Mouse (Mus musculus): ENCODE results near the gene Fam8a1. TPM values are rescaled to one million over a fixed set of nuclear protein-coding genes. Genes with fewer than 3 reads are reported as not detected.

Gene Fam8a1
- polyA plus RNA-seq, 1 experiment = 48.9 TPM

DNA sequence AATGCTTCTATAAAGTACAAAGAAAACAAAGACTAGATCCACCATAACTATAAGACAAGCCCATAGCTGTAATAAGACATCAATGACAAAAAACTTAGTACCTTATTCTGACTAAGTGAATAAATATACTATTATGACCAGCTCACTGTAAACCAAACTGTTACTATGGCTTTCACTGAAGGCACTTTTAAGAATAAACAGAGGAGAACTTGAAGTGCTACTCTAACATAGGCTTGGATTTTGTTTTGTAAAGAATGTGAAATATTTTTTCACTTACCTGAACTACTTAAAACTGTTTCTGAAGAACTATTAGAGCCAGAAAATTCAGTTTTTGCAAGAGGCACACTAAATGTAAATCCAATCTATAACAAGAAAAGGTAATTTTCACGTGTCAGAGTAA lies 30.1 kb downstream of the Fam8a1 start:
- no peak for TF ChIP-seq EP300 (IDR thresholded peaks at IDR 0.05; ENCODE audit: insufficient read depth, low read depth, low read length)
- no peak for TF ChIP-seq POLR2A (IDR thresholded peaks at IDR 0.05; ENCODE audit: insufficient read depth, low read length)
- TF ChIP-seq CTCF (IDR thresholded peaks at IDR 0.05; ENCODE audit: low read depth, low read length) = no peak
- Histone ChIP-seq H3K4me1 (ENCODE audit: control insufficient read depth, insufficient read depth, low read length) (peaks cover 2% of the 10 kb centered on the region), H3K27me3 (ENCODE audit: control insufficient read depth, insufficient read depth, low read length, poor library complexity, severe bottlenecking) (no peaks in the 10 kb centered on the region), H3K9ac (ENCODE audit: low read depth, poor library complexity, severe bottlenecking) (no peak overlapping the region), H3K36me3 (ENCODE audit: control insufficient read depth, insufficient read depth, low read length, poor library complexity, severe bottlenecking) (peaks cover 50% of the 10 kb centered on the region), H3K9me3 (replicated peaks; ENCODE audit: control insufficient read depth, insufficient read depth, low read length, poor library complexity, severe bottlenecking) (no peaks in the 10 kb centered on the region), H3K4me3 (ENCODE audit: low read depth, low read length) (no peak overlapping the region), H3K27ac (ENCODE audit: insufficient read depth, low read length) (no peak overlapping the region)

DNA sequence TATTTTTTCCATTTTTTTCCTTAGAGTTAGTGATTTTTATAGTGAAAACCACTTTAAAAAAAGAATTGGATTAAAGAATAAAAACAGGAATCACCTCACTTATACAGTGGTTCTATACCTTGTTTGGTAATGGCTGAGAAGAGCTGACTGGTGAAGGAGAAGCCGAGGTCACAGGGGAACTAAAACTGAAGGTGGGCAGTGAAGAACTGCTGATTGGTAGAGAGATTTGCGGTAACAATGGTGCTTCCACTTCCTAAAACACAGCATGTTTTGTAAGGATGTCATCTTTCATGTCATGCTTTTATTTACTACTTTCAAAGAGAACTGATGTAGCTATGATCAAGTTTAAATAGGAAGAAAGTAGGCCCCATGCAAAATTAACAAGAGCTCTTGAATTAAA lies 32.2 kb downstream of the Fam8a1 start:
- Histone ChIP-seq H3K4me3 (ENCODE audit: low read depth, low read length) (no peak overlapping the region), H3K4me1 (ENCODE audit: control insufficient read depth, insufficient read depth, low read length) (peaks cover 2% of the 10 kb centered on the region), H3K9ac (ENCODE audit: low read depth, poor library complexity, severe bottlenecking) (no peak overlapping the region), H3K27ac (ENCODE audit: insufficient read depth, low read length) (no peak overlapping the region), H3K27me3 (ENCODE audit: control insufficient read depth, insufficient read depth, low read length, poor library complexity, severe bottlenecking) (no peaks in the 10 kb centered on the region), H3K9me3 (replicated peaks; ENCODE audit: control insufficient read depth, insufficient read depth, low read length, poor library complexity, severe bottlenecking) (no peaks in the 10 kb centered on the region), H3K36me3 (ENCODE audit: control insufficient read depth, insufficient read depth, low read length, poor library complexity, severe bottlenecking) (peaks cover 43% of the 10 kb centered on the region)
- TF ChIP-seq CTCF (IDR thresholded peaks at IDR 0.05; ENCODE audit: low read depth, low read length) (no peak), POLR2A (IDR thresholded peaks at IDR 0.05; ENCODE audit: insufficient read depth, low read length) (no peak), EP300 (IDR thresholded peaks at IDR 0.05; ENCODE audit: insufficient read depth, low read depth, low read length) (no peak)

DNA sequence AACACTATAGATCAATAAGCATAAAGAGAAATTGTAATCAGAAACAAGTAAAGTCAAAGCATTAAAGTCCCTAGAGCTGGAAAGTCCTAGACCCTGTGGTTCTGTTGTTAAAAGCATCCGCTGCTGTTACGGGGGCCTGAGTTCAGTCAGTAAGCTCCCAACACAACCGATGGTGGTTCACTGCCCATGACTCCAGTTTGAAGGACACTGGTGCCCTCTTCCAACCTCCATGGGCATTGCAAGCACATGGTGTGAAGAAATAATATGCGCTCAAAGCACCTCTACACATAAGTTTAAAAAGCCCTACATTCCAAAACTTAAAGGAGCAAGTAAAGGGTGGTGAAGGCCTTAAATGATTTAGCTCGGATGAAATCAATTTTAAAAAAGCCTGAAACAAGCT lies 33.8 kb downstream of the Fam8a1 start:
- H3K27me3 ChIP-seq (ENCODE audit: control insufficient read depth, insufficient read depth, low read length, poor library complexity, severe bottlenecking) = no peaks in the 10 kb centered on the region
- H3K9ac ChIP-seq (ENCODE audit: low read depth, poor library complexity, severe bottlenecking) = no peak overlapping the region
- no peak overlapping the region for H3K27ac ChIP-seq (ENCODE audit: insufficient read depth, low read length)
- H3K4me1 ChIP-seq (ENCODE audit: control insufficient read depth, insufficient read depth, low read length) = no peaks in the 10 kb centered on the region
- no peak overlapping the region for H3K4me3 ChIP-seq (ENCODE audit: low read depth, low read length)
- H3K9me3 ChIP-seq (replicated peaks; ENCODE audit: control insufficient read depth, insufficient read depth, low read length, poor library complexity, severe bottlenecking) = no peaks in the 10 kb centered on the region
- peaks cover 40% of the 10 kb centered on the region for H3K36me3 ChIP-seq (ENCODE audit: control insufficient read depth, insufficient read depth, low read length, poor library complexity, severe bottlenecking)
- peak; percentile 27 for TF ChIP-seq CTCF (IDR thresholded peaks at IDR 0.05; ENCODE audit: low read depth, low read length)
- no peak for TF ChIP-seq POLR2A (IDR thresholded peaks at IDR 0.05; ENCODE audit: insufficient read depth, low read length)
- no peak for TF ChIP-seq EP300 (IDR thresholded peaks at IDR 0.05; ENCODE audit: insufficient read depth, low read depth, low read length)

DNA sequence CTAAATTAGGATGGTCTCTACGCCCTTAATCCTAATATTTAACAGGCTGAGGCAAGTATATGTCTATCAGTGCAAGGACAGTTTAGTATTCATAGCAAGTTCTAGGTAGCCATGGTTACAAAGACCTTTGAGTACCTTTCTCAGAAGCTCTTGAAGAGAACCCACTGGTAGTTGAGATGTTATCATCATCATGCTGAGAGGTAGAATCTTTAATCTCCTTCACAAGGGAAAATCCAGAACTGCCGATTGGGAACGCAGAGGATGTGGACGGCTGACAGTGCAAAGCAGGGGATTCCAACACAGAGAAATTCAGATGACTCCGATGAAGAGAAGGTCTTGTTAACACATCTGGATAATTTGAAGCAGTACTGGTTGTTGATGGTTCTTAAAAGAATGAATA lies 44.2 kb downstream of the Fam8a1 start:
- H3K9me3 ChIP-seq (replicated peaks; ENCODE audit: control insufficient read depth, insufficient read depth, low read length, poor library complexity, severe bottlenecking) = no peaks in the 10 kb centered on the region
- no peaks in the 10 kb centered on the region for H3K27me3 ChIP-seq (ENCODE audit: control insufficient read depth, insufficient read depth, low read length, poor library complexity, severe bottlenecking)
- TF ChIP-seq POLR2A (IDR thresholded peaks at IDR 0.05; ENCODE audit: insufficient read depth, low read length) = no peak
- TF ChIP-seq EP300 (IDR thresholded peaks at IDR 0.05; ENCODE audit: insufficient read depth, low read depth, low read length) = no peak
- no peak for TF ChIP-seq CTCF (IDR thresholded peaks at IDR 0.05; ENCODE audit: low read depth, low read length)
- H3K36me3 ChIP-seq (ENCODE audit: control insufficient read depth, insufficient read depth, low read length, poor library complexity, severe bottlenecking) = peaks cover 63% of the 10 kb centered on the region
- H3K4me1 ChIP-seq (ENCODE audit: control insufficient read depth, insufficient read depth, low read length) = peaks cover 2% of the 10 kb centered on the region
- H3K4me3 ChIP-seq (ENCODE audit: low read depth, low read length) = no peak overlapping the region
- H3K27ac ChIP-seq (ENCODE audit: insufficient read depth, low read length) = no peak overlapping the region
- H3K9ac ChIP-seq (ENCODE audit: low read depth, poor library complexity, severe bottlenecking) = no peak overlapping the region

DNA sequence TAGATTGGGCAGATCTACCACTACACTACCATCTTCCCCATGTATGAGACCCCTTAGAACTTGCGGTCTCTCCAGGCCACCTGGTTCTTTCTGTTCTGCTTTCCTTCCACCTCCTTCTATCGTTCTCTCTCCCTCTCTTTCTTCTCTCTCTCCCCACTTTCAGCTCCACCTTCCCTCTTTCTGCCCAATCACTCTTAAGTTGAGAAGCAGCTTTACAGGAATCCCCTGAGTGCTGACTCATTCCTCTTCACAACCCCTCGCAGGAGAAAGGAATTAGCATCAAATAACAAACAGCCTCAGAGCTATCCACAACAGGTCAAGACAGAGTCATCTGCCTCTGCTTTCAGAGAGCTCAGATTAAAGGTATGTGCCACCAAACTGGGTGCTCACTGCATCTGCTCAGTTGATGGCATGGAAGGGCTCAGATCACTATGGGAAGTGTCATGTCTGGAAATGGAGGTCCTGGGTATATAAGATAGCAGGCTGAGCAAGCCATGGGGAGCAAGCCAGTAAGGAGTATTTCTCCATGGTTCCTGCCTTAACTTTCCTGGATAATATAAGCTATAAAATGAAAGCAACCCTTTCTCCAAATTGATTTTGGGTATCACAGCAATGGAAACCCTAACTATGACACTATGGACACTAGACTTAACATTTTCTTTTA lies 46.8 kb downstream of the Fam8a1 start:
- no peaks in the 10 kb centered on the region for H3K9me3 ChIP-seq (replicated peaks; ENCODE audit: control insufficient read depth, insufficient read depth, low read length, poor library complexity, severe bottlenecking)
- no peaks in the 10 kb centered on the region for H3K27me3 ChIP-seq (ENCODE audit: control insufficient read depth, insufficient read depth, low read length, poor library complexity, severe bottlenecking)
- no peak overlapping the region for H3K4me3 ChIP-seq (ENCODE audit: low read depth, low read length)
- peaks cover 40% of the 10 kb centered on the region for H3K36me3 ChIP-seq (ENCODE audit: control insufficient read depth, insufficient read depth, low read length, poor library complexity, severe bottlenecking)
- H3K27ac ChIP-seq (ENCODE audit: insufficient read depth, low read length) = peak overlapping the region; percentile 70
- TF ChIP-seq POLR2A (IDR thresholded peaks at IDR 0.05; ENCODE audit: insufficient read depth, low read length) = no peak
- no peak for TF ChIP-seq EP300 (IDR thresholded peaks at IDR 0.05; ENCODE audit: insufficient read depth, low read depth, low read length)
- TF ChIP-seq CTCF (IDR thresholded peaks at IDR 0.05; ENCODE audit: low read depth, low read length) = no peak
- H3K9ac ChIP-seq (ENCODE audit: low read depth, poor library complexity, severe bottlenecking) = 0 out of 2 replicates have a peak overlapping the region, but pooled peaks have one; percentile 33
- peaks cover 2% of the 10 kb centered on the region for H3K4me1 ChIP-seq (ENCODE audit: control insufficient read depth, insufficient read depth, low read length)

DNA sequence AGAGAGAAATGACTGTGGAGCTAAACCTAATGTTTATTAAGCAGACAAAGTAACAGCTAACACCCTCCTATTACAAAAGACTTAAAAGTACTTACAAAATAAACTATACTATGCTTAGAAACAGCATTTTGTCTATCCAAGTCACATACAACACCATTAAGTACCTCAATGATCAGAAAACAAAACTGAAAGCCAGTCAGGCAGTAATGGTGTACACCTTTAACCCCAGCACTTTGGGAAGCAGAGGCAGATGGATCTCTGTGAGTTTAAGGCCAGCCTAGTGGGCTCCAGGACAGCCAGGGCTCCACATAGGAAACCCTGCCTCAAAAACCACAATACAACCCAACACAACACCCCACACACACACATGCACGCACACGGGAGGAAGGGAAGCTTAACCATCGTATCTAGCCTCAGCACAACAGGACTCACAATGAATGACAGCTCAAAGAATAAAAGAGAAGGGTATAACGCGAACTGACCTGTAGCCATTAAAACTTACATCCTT lies 49.6 kb downstream of the Fam8a1 start:
- H3K27me3 ChIP-seq (ENCODE audit: control insufficient read depth, insufficient read depth, low read length, poor library complexity, severe bottlenecking) = no peaks in the 10 kb centered on the region
- H3K27ac ChIP-seq (ENCODE audit: insufficient read depth, low read length) = no peak overlapping the region
- H3K9ac ChIP-seq (ENCODE audit: low read depth, poor library complexity, severe bottlenecking) = no peak overlapping the region
- no peak overlapping the region for H3K4me3 ChIP-seq (ENCODE audit: low read depth, low read length)
- no peaks in the 10 kb centered on the region for H3K9me3 ChIP-seq (replicated peaks; ENCODE audit: control insufficient read depth, insufficient read depth, low read length, poor library complexity, severe bottlenecking)
- H3K36me3 ChIP-seq (ENCODE audit: control insufficient read depth, insufficient read depth, low read length, poor library complexity, severe bottlenecking) = peaks cover 18% of the 10 kb centered on the region
- H3K4me1 ChIP-seq (ENCODE audit: control insufficient read depth, insufficient read depth, low read length) = peaks cover 2% of the 10 kb centered on the region
- TF ChIP-seq EP300 (IDR thresholded peaks at IDR 0.05; ENCODE audit: insufficient read depth, low read depth, low read length) (no peak), CTCF (IDR thresholded peaks at IDR 0.05; ENCODE audit: low read depth, low read length) (no peak), POLR2A (IDR thresholded peaks at IDR 0.05; ENCODE audit: insufficient read depth, low read length) (no peak)

All from ES-Bruce4 (cell line).